Mouse (Mus musculus): ENCODE measurements at regions not wholly inside any gene's neighbourhood (a gene's known extent, or its start where the extent isn't known, plus 50 kb on each side); places are given as distances from the start of the nearest gene placed in this dataset.

DNA sequence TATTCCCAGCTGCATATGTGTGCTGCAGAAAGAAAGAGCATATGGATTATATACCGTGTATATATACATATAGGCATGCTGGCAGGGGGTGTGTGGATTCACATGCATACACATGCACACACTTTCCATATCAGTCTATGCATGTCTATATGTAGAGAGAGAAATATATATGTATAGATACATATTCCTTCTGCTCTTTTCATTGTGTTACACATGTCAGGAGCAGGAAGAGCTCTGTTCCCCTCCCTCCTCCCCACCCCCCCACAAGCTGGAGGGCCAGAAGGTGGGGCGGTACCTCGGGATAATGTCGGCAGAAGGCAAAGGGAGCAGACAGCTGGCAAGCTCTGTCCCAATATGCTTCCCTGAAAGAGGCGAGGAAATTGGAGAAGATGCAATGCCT is 91.3 kb downstream of the Naa11 start:
- no peak overlapping the region for H3K27ac ChIP-seq (ENCODE audit: control insufficient read depth, insufficient read depth, low read depth, low read length)
- H3K4me3 ChIP-seq (ENCODE audit: control insufficient read depth, low read depth, low read length) = no peak overlapping the region
- no peaks in the 10 kb centered on the region for H3K36me3 ChIP-seq (ENCODE audit: control insufficient read depth, insufficient read depth, low read length)
- no peaks in the 10 kb centered on the region for H3K27me3 ChIP-seq (ENCODE audit: control insufficient read depth, insufficient read depth, low read length)
- no peaks in the 10 kb centered on the region for H3K4me1 ChIP-seq (ENCODE audit: control insufficient read depth, insufficient read depth, low read length)
- TF ChIP-seq CTCF (IDR thresholded peaks at IDR 0.05; ENCODE audit: control insufficient read depth, insufficient read depth, insufficient replicate concordance, low read depth, low read length) (no peak), POLR2A (IDR thresholded peaks at IDR 0.05; ENCODE audit: control insufficient read depth, low read depth, low read length) (no peak)

DNA sequence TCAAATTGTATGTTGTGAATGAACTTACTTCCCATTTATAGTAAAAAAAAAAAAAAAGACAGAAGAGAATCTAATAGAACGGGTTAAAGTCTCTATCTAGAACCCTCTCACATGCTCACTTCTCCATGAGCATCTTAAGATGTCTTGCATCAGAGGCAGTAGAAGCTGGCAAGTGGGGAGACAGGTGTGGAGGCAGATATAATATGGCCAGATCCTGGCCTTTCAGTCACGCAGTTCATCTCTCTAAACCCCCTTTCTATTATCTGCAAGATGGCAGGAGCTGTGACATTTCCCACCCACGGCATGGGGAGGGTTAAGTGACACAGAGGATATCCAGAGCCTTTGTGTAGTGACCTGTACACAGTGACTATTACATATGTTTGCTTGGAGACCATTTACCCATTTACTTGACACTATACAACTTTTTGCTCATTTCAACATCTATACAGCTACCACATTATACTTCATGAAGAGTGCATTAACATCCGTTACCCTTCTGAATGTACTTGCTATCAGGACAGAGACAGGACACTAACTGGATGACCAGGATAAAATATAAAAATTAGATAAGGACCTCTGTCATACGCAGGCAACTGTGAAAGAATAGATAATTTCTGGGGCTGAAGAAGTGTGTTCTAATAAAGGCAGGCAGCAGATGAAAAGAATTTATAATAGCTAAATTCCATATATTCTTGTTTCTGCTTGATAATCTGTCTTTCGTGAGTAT is 91.9 kb downstream of the Naa11 start:
- TF ChIP-seq CTCF (IDR thresholded peaks at IDR 0.05; ENCODE audit: control insufficient read depth, insufficient read depth, insufficient replicate concordance, low read depth, low read length) (no peak), POLR2A (IDR thresholded peaks at IDR 0.05; ENCODE audit: control insufficient read depth, low read depth, low read length) (no peak)
- Histone ChIP-seq H3K36me3 (ENCODE audit: control insufficient read depth, insufficient read depth, low read length) (no peaks in the 10 kb centered on the region), H3K27me3 (ENCODE audit: control insufficient read depth, insufficient read depth, low read length) (no peaks in the 10 kb centered on the region), H3K27ac (ENCODE audit: control insufficient read depth, insufficient read depth, low read depth, low read length) (no peak overlapping the region), H3K4me3 (ENCODE audit: control insufficient read depth, low read depth, low read length) (no peak overlapping the region), H3K4me1 (ENCODE audit: control insufficient read depth, insufficient read depth, low read length) (no peaks in the 10 kb centered on the region)

DNA sequence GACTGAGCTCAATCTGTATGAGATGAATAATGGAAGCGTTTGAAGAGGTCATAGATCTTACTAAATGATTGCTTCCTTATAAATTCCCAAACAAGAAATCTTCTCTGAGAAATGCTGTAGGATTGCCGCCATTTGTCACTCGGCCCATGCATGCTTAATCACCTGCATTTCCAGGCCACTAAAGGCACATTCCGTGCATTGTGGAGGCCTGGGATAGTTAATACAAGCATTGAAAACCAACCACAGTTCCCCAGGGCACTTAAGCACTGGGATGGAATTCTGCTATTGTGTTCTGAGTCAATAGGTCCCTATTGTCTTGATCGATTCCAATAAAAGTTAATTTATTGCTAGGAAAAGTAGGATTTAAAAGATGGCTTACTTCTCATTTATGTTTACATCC is 92.5 kb downstream of the Naa11 start:
- no peaks in the 10 kb centered on the region for H3K4me1 ChIP-seq (ENCODE audit: control insufficient read depth, insufficient read depth, low read length)
- H3K27me3 ChIP-seq (ENCODE audit: control insufficient read depth, insufficient read depth, low read length) = no peaks in the 10 kb centered on the region
- H3K36me3 ChIP-seq (ENCODE audit: control insufficient read depth, insufficient read depth, low read length) = no peaks in the 10 kb centered on the region
- no peak overlapping the region for H3K4me3 ChIP-seq (ENCODE audit: control insufficient read depth, low read depth, low read length)
- TF ChIP-seq CTCF (IDR thresholded peaks at IDR 0.05; ENCODE audit: control insufficient read depth, insufficient read depth, insufficient replicate concordance, low read depth, low read length) = no peak
- TF ChIP-seq POLR2A (IDR thresholded peaks at IDR 0.05; ENCODE audit: control insufficient read depth, low read depth, low read length) = no peak
- H3K27ac ChIP-seq (ENCODE audit: control insufficient read depth, insufficient read depth, low read depth, low read length) = no peak overlapping the region

DNA sequence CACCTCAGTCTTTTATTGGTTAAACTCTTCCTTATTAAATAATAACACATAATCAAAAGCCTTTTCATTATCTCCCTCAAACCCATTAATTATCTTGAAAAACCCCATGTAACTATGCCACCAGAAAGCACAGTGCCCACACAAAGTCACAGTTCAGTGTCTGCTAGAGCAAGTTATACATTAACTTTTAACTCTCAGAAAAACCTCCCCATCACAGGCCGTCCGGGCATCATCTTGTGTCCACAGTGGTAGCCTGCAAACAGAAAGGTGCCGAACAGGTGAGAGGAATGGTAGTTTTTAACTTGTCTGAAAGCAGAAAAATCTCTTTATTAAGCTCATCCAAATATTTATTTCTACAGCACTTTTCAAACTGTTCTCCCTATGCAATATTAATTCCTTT is 96.0 kb downstream of the Naa11 start:
- Histone ChIP-seq H3K36me3 (ENCODE audit: control insufficient read depth, insufficient read depth, low read length) (no peaks in the 10 kb centered on the region), H3K27me3 (ENCODE audit: control insufficient read depth, insufficient read depth, low read length) (no peaks in the 10 kb centered on the region), H3K4me3 (ENCODE audit: control insufficient read depth, low read depth, low read length) (no peak overlapping the region), H3K27ac (ENCODE audit: control insufficient read depth, insufficient read depth, low read depth, low read length) (no peak overlapping the region), H3K4me1 (ENCODE audit: control insufficient read depth, insufficient read depth, low read length) (no peaks in the 10 kb centered on the region)
- TF ChIP-seq POLR2A (IDR thresholded peaks at IDR 0.05; ENCODE audit: control insufficient read depth, low read depth, low read length) (no peak), CTCF (IDR thresholded peaks at IDR 0.05; ENCODE audit: control insufficient read depth, insufficient read depth, insufficient replicate concordance, low read depth, low read length) (no peak)

DNA sequence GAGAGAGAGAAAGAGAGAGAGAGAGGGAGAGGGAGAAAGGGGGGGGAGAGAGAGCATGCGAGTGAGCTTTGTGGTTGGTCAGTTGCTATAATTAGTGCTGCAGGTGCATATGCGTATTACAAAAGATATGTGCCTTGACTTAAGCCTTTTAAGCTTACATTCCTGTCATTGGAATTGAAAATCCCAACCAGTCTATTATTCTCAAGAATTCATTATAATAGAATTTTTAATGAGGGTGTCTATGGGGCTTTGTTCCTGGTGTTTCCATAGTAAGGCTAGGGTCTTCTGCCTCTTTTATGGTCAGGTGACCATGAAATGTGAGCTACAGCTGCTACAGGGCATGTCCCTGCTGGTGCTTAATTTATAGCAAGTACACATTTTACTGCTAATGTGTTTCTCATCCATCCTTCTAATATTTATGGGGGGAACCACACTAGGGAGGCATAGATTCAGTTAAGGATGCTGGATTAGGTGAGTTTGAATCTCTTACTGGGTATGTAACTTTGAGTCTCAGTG is 102.0 kb downstream of the Naa11 start:
- H3K27me3 ChIP-seq (ENCODE audit: control insufficient read depth, insufficient read depth, low read length) = no peaks in the 10 kb centered on the region
- no peak for TF ChIP-seq CTCF (IDR thresholded peaks at IDR 0.05; ENCODE audit: control insufficient read depth, insufficient read depth, insufficient replicate concordance, low read depth, low read length)
- TF ChIP-seq POLR2A (IDR thresholded peaks at IDR 0.05; ENCODE audit: control insufficient read depth, low read depth, low read length) = no peak
- H3K4me3 ChIP-seq (ENCODE audit: control insufficient read depth, low read depth, low read length) = no peak overlapping the region
- H3K36me3 ChIP-seq (ENCODE audit: control insufficient read depth, insufficient read depth, low read length) = no peaks in the 10 kb centered on the region
- no peak overlapping the region for H3K27ac ChIP-seq (ENCODE audit: control insufficient read depth, insufficient read depth, low read depth, low read length)
- no peaks in the 10 kb centered on the region for H3K4me1 ChIP-seq (ENCODE audit: control insufficient read depth, insufficient read depth, low read length)

DNA sequence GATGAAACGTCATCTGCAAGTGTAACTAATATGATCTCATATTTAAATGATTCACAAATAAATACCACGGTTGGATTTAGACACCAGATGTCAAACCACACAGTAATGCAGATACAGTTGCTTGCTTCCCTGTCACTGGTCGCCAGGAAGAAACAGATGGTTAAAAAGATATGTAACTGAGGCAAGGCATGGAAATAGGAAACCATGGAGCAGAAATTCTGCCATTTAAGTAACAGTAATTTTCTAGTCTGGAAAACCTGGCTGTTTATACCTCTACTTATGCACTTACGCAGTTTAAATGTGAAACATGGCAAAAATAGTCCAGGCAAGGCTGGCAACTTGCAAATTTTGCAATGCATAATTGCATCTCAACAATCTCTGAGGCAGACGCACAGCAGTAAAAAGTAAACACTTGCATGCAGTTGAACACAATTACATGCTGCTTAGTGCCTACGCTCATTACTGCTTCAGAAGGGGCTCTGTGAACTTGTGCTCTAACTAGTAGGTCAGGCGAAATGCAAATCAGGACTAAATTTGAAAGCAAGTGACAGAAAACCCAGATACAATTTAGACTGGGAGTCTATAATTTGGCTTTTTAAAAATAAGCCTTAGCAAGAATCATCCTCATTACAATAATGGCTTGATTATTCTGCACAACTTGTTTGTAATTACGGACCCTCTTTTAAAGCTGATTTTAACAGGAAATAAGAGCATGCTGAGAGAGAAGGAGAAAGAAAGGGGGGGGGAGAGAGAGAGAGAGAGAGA is 102.6 kb downstream of the Naa11 start:
- Histone ChIP-seq H3K4me1 (ENCODE audit: control insufficient read depth, insufficient read depth, low read length) (no peaks in the 10 kb centered on the region), H3K27ac (ENCODE audit: control insufficient read depth, insufficient read depth, low read depth, low read length) (no peak overlapping the region), H3K27me3 (ENCODE audit: control insufficient read depth, insufficient read depth, low read length) (no peaks in the 10 kb centered on the region), H3K36me3 (ENCODE audit: control insufficient read depth, insufficient read depth, low read length) (no peaks in the 10 kb centered on the region), H3K4me3 (ENCODE audit: control insufficient read depth, low read depth, low read length) (no peak overlapping the region)
- TF ChIP-seq CTCF (IDR thresholded peaks at IDR 0.05; ENCODE audit: control insufficient read depth, insufficient read depth, insufficient replicate concordance, low read depth, low read length) (no peak), POLR2A (IDR thresholded peaks at IDR 0.05; ENCODE audit: control insufficient read depth, low read depth, low read length) (no peak)

DNA sequence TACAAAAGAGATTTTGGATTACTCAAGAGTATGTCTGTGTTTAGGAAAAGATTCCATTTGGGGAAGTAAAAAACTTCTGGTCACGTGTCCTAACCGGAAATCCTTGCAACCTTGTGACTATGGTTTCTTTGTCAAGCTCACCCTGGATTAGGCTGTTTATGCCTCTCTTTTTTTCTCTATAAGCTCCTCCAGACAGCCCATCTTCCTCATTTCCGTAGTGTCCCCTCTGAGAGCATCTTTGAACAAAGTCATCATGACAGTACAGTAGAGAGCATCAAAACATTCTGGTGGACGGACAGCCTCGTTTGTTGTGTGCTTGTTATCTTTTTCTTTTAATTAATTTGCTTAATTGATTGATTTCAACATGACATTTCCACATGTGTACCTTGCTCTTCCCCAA is 112.7 kb downstream of the Naa11 start:
- TF ChIP-seq CTCF (IDR thresholded peaks at IDR 0.05; ENCODE audit: control insufficient read depth, insufficient read depth, insufficient replicate concordance, low read depth, low read length) = no peak
- TF ChIP-seq POLR2A (IDR thresholded peaks at IDR 0.05; ENCODE audit: control insufficient read depth, low read depth, low read length) = no peak

More for the DNA sequence above, 112.7 kb downstream of the Naa11 start:
- Histone ChIP-seq H3K36me3 (ENCODE audit: control insufficient read depth, insufficient read depth, low read length) (no peaks in the 10 kb centered on the region), H3K4me3 (ENCODE audit: control insufficient read depth, low read depth, low read length) (no peak overlapping the region), H3K4me1 (ENCODE audit: control insufficient read depth, insufficient read depth, low read length) (peaks cover 4% of the 10 kb centered on the region), H3K27me3 (ENCODE audit: control insufficient read depth, insufficient read depth, low read length) (no peaks in the 10 kb centered on the region), H3K27ac (ENCODE audit: control insufficient read depth, insufficient read depth, low read depth, low read length) (no peak overlapping the region)

Measured in testis, adult 2 months (tissue).